Mouse (Mus musculus) midbrain, embryonic 16.5 days (tissue): ENCODE results near the gene Bcas1. TPM values are rescaled to one million over a fixed set of nuclear protein-coding genes. Genes with fewer than 3 reads are reported as not detected.

Experiments
- ATAC-seq: fragments of 200-750 bp; cut with Nextera tagmentation; 2 replicates; pipeline ENCODE4 v1.8.0; 2017; ENCODE audit warnings: moderate TSS enrichment
- H3K27ac ChIP-seq: fragments of 300-500 bp; sonication (generic); 2 replicates; pipeline ENCODE4 v1.5.1; 2014; ENCODE audit warnings: mild to moderate bottlenecking, low read length, mixed read lengths
- H3K27me3 ChIP-seq: fragments of 300-500 bp; sonication (generic); 2 replicates; pipeline ENCODE4 v1.6.1; 2014; ENCODE audit warnings: low read depth, low read length, mixed read lengths; ENCODE audit not compliant: control insufficient read depth, insufficient read depth
- H3K36me3 ChIP-seq: fragments of 300-500 bp; sonication (generic); 2 replicates; pipeline ENCODE4 v1.6.1; 2014; ENCODE audit warnings: mild to moderate bottlenecking, low read length, moderate library complexity, mixed read lengths; ENCODE audit not compliant: control insufficient read depth, insufficient read depth
- H3K4me1 ChIP-seq: fragments of 300-500 bp; sonication (generic); 2 replicates; pipeline ENCODE4 v1.6.1; 2014; ENCODE audit warnings: mild to moderate bottlenecking, low read length, mixed read lengths; ENCODE audit not compliant: control insufficient read depth, insufficient read depth
- H3K4me2 ChIP-seq: fragments of 300-500 bp; sonication (generic); 2 replicates; pipeline ENCODE4 v1.6.1; 2014; ENCODE audit warnings: mild to moderate bottlenecking, low read length, mixed read lengths
- H3K4me3 ChIP-seq: fragments of 300-500 bp; sonication (generic); 2 replicates; pipeline ENCODE4 v1.5.1; 2014; ENCODE audit warnings: low read depth, mild to moderate bottlenecking, low read length, moderate library complexity, mixed read lengths
- H3K9ac ChIP-seq: fragments of 300-500 bp; sonication (generic); 2 replicates; pipeline ENCODE4 v1.6.1; 2014; ENCODE audit warnings: low read depth, low read length, mixed read lengths
- H3K9me3 ChIP-seq: fragments of 300-500 bp; sonication (generic); replicated peaks from 2 replicates; pipeline ENCODE4 v1.6.1; 2014; ENCODE audit warnings: mild to moderate bottlenecking, low read length, mixed read lengths; ENCODE audit not compliant: control insufficient read depth, poor library complexity, severe bottlenecking
- WGBS: fragments of 180-500 bp; shearing (Covaris S2); extraction: QIAGEN DNeasy Blood & Tissue Kit; methylation state at CpG from one replicate; pipeline ENCODE4 v1.1.7; 2014; 5-methylcytosine and 5-hydroxymethylcytosine counted together
- polyA plus RNA-seq: library from polyadenylated mRNA; unstranded; fragments of >200 nt; fragmentation: Nextera tagmentation; extraction: Ambion mirVana; gene quantifications from 2 replicates; pipeline ENCODE4 v1.2.1, GENCODE M21; 2015

Gene Bcas1
- polyA plus RNA-seq, 1 experiment from 2014 or later = 7.2 TPM

DNA sequence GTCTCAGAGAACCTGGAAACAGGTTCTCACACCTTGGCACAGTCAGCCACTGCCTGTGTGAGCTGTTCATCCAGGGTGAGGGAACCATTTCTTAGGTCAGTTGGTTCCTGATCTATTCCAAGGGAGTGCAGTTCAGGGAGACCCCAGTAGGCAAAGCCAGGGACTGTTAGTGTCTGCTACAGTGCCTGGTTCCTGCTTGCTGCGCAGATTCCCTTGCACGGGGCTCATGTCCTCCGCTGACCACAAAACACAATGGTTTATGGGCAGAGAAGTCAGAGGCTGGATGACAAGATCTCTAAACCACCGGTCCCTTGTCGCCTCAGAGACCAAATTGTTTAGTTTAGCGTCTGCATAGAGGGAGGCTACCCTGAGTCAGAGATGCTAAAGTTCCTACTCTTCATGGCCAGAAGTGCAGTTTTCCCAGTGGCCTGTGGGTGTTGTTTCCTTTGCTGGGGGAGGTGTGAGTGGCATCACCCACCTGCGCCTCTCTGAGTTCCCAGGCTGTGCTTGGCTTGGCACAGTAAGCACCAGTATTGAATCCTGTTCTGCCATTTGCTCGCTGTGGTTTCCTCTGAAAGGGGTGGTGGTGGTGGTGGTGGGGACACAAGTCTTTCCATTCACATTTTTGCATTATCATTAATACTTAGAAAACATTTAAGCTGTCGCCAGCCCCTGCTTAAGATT lies 120.9 kb downstream of the Bcas1 start:
- H3K27ac ChIP-seq = no peak overlapping the region
- H3K9me3 ChIP-seq = no peaks in the 10 kb centered on the region
- H3K27me3 ChIP-seq = no peaks in the 10 kb centered on the region
- no peaks in the 10 kb centered on the region for H3K36me3 ChIP-seq
- no peak overlapping the region for H3K4me2 ChIP-seq
- 0 out of 2 replicates have a peak, but pooled peaks cover 2% of the 10 kb centered on the region for H3K4me1 ChIP-seq
- ATAC-seq = no peak
- 87% methylated on average over 9 of the region's 9 CpGs for WGBS
- H3K4me3 ChIP-seq = no peak overlapping the region
- H3K9ac ChIP-seq = no peak overlapping the region

DNA sequence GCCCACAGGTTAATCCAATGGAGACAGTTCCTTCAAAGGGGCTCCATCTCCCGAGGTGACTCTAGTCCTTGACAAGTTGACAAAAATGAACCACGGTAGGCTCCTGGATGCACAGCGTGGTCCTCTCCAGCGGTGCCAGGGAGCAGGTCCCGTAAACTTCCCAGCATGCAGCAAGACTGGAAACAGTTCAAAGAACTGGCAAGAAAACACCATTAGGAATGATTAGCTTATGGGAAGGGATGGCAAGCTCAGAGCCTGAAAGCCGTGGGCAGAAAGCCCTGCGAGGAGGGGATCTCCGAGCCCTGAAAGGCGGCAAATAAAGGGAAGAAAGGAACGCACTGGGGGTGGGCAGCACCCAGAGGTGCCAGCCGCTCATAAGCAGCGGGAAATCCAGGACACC lies 122.9 kb downstream of the Bcas1 start:
- H3K9ac ChIP-seq = no peak overlapping the region
- no peak for ATAC-seq
- no peak overlapping the region for H3K27ac ChIP-seq

DNA sequence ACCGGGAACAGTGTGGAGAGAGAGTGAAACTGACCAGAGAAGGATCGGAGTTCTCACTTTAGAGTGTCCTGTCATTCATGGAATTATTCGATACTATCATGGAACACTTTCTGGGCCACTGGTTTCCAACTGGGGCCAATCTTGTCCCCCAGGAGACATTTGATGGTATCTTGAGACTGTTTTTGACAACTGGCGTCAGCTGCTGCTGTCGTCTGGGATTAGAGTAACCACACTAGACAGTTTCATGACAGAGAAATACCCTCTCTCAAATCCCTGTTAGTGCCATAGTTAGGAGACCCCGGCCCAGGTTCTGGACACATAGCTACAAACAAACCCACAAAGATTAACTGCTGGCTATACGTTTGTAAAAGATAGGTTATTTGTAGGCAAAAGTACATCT lies 124.0 kb downstream of the Bcas1 start:
- H3K4me2 ChIP-seq = no peak overlapping the region
- 0 out of 2 replicates have a peak, but pooled peaks cover 2% of the 10 kb centered on the region for H3K4me1 ChIP-seq
- H3K9ac ChIP-seq = no peak overlapping the region
- ATAC-seq = no peak
- no peak overlapping the region for H3K4me3 ChIP-seq
- H3K27ac ChIP-seq = no peak overlapping the region
- no peaks in the 10 kb centered on the region for H3K36me3 ChIP-seq
- 93% methylated on average over 7 of the region's 7 CpGs for whole genome bisulfite sequencing
- H3K9me3 ChIP-seq = no peaks in the 10 kb centered on the region
- no peaks in the 10 kb centered on the region for H3K27me3 ChIP-seq

More for the DNA sequence above, 122.9 kb downstream of the Bcas1 start:
- H3K4me3 ChIP-seq = no peak overlapping the region
- WGBS = 53% methylated on average over 12 of the region's 12 CpGs
- no peaks in the 10 kb centered on the region for H3K36me3 ChIP-seq
- H3K4me1 ChIP-seq = 0 out of 2 replicates have a peak, but pooled peaks cover 2% of the 10 kb centered on the region
- H3K9me3 ChIP-seq = no peaks in the 10 kb centered on the region
- H3K4me2 ChIP-seq = no peak overlapping the region
- H3K27me3 ChIP-seq = no peaks in the 10 kb centered on the region

DNA sequence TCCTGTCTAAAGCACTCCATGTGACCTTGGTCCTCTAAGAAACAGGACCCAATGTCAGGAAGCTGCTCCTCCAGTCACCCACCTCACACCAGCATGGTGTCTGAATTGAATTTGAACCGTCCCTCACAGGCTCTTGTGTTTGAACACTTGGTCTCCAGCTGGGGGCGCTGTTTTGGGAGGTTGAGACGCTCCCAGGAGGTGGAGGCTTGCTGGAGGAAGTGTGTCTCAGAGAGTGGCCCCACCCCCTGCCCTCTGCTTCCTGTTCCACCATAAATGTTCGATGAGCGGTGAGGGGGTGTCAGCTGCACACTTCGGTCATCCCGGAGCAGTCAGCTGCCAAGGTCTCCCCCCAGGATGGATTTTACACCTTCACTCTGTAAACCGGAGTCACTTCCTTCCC lies 124.8 kb downstream of the Bcas1 start:
- H3K27me3 ChIP-seq = no peaks in the 10 kb centered on the region
- H3K4me2 ChIP-seq = no peak overlapping the region
- no peaks in the 10 kb centered on the region for H3K9me3 ChIP-seq
- no peaks in the 10 kb centered on the region for H3K36me3 ChIP-seq
- no peak for ATAC-seq
- WGBS = 93% methylated on average over 8 of the region's 8 CpGs
- no peak overlapping the region for H3K9ac ChIP-seq
- H3K4me3 ChIP-seq = no peak overlapping the region
- H3K27ac ChIP-seq = no peak overlapping the region
- 0 out of 2 replicates have a peak, but pooled peaks cover 2% of the 10 kb centered on the region for H3K4me1 ChIP-seq

Other genes with a start within 250 kb of the Bcas1 start
- 128 and 133 TPM in 2 replicates for gene Pfdn4, start 68.6 kb upstream of the Bcas1 start, polyA plus RNA-seq
- 0.15 and 0.18 TPM in 2 replicates for gene Cyp24a1, start 69.3 kb upstream of the Bcas1 start, polyA plus RNA-seq
- gene 4930470P17Rik, start 174.2 kb upstream of the Bcas1 start, polyA plus RNA-seq = 0.15 TPM in 1 of 2 replicates, not detected in the other